Mouse (Mus musculus) spleen, postnatal 4 days (tissue): ENCODE data around the gene Atg4d.
"Not testable (repeated sequence)": the region's sequence is repeated elsewhere in the genome, so short reads cannot be mapped to it uniquely, and the experiment has no call there.

Experiments used
- DNase-seq, 2 experiments: peaks; one replicate each; pipeline ENCODE4 v3.0.0; 2022; ENCODE audit warnings: low spot score in 2 of 2

The Atg4d gene

GRCm38 (mm10) chr9:21312134-21312533 is 47.0 kb downstream of the Atg4d start, which contains the start of gene Ap1m2:
Gene Ap1m2 (minus strand): TSS chr9:21312337.
- DNase-seq: no peak

GRCm38 (mm10) chr9:21313394-21313793 is 48.3 kb downstream of the Atg4d start:
- DNase-seq: peak; percentile 92 to 99

- DNase-seq: peak in 1 of 2 experiments; percentile 57
These were observed 49.5 kb downstream of the Atg4d start for GRCm38 (mm10) chr9:21314367-21315140.

GRCm38 (mm10) chr9:21315421-21315820 is 50.3 kb downstream of the Atg4d start:
- DNase-seq: no peak

DNA sequence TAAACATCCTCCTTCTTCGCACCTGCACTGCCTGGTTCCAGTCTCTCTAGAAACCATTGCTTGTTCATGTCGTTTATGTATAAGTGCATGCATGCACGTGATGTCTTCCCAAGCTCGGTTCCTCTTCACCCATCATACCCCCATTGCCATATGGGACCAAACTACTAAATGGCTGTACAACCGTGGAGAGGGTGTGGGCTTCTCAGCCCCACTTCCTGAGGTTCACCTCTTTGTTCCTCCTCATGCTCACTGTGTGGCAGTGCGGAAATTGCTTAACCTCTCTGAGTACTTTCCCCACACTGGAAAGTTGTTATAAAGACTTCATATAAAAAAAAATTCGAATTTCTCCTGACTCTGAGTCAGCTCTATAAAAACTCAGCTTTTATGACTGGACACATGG is 51.6 kb downstream of the Atg4d start:
- DNase-seq: no peak

DNA sequence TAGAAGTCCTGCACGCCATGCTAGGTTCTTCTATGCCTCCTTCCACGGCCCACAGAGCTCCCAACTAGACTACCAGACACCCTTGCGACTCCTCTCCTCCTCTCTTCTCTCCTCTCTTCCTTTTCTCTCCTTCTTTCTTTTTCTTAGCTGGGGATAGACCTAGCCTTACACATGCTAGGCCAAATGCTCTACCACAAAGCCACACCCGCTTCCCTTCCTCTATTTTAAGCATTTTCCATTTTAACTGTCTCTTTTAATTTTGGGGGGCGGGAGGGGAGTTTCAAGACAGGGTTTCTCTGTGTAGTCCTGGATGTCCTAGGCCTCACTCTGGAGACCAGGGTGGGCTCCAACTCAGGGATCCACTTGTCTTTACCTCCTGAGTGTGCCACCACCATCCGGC is 53.7 kb downstream of the Atg4d start:
- DNase-seq: no peak

DNA sequence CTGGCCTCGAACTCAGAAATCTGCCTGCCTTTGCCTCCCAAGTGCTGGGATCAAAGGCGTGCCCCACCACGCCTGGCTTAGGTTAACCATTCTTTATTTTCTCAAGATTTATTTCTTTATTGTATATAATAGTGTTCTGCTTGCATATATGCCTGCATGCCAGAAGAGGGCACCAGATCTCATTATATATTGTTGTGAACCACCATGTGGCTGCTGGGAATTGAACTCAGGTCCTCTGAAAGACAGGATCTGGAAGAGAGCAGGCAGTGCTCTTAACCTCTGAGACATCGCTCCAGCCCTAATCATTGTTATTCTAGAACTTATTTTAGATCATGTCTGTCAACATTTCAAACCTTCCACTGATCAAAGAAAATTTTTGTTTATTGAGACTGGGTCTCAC is 54.4 kb downstream of the Atg4d start:
- DNase-seq: no peak

- no peak for DNase-seq
These were observed 55.2 kb downstream of the Atg4d start for GRCm38 (mm10) chr9:21320280-21320618.

GRCm38 (mm10) chr9:21320619-21321512 is 55.8 kb downstream of the Atg4d start, which contains the start of gene Slc44a2:
Gene Slc44a2 (plus strand): TSS chr9:21320698.
- peak; percentile 88 to 95 for DNase-seq

DNA sequence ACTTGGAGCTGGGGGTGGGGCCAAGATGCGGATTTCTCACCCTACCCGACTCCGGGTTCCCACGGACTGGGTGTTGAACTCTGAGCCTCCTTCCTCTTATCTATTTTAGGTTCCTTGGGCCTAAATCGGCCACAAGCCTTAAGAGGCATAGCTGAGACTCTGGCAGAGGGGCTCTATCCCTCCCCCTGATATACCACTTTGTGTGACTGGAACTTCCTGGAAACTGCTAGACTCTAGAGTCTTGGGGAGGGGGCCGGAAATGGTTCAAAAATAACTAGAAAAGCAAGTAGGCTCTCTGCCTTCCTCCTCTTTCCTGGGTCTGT is 56.4 kb downstream of the Atg4d start:
- peak; percentile 71 to 78 for DNase-seq

DNA sequence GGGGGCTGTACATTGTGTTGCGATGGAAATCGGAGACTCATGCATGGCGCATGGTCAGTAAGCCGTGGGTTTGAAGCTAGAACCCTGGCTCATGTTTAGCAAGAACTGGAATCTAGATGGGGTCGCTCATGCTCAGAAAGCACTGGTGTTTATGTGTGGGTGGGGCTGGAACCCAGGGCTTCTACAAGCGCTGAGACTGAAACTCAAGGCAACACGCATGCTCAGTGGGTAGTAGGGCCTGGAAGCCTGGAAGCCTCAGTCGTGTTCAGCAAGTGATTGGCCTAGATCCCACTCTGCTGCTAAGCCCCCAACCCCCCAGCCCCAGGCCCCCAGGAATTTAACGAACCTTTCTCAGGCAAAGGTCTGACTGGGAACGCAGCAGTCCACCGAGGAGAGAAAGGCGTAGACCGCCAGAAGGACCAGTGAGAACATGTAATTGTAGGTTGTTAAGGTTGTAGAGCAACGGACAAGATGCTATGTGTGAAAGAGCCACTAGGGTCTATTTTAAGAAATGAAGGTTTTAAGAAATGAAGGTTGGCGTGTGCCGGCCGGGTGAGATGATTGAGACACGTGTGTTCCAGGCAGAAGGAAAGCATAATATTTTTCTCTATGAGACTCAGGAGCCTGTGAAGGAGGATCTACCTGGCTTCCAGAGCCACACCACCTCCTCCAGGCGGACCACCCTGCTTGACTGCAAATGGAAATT is 57.3 kb downstream of the Atg4d start:
- no peak for DNase-seq

DNA sequence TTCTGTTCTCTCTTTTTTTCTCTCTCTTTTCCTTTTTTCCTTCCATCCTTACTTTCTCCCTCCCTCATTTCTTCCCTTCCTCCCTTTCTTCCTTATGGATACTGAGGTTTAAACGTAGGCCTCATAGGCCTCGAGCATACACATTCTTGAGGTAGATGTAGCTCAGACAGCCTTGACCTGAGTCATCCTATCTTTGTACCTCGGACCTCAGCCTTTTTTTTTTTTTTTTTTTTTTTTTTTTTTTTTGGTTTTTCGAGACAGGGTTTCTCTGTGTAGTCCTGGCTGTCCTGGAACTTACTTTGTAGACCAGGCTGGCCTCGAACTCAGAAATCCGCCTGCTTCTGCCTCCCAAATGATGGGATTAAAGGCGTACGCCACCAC is 57.8 kb downstream of the Atg4d start:
- DNase-seq: not testable (repeated sequence)

DNA sequence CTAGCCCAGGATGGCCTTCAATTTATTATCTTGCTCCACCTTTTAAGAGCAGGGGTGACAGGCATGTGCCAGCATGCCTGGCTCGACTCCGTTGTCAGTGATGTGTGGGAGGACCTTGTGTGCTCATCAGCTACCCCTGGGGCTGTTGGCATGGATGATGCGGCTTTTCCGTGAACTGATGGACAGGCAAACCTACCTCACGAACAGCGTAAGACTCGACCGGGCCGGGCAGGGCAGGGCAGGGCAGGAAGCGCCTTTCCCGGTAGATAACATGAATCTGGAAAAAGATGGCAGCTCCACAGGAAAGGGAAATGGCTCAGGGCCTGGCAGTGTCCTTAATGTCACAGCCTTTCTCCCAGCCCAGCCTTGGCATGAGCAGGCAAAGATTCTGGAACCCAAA is 59.2 kb downstream of the Atg4d start:
- no peak for DNase-seq
